Mouse (Mus musculus) C2C12 (cell line): ENCODE data around the gene Arhgap17. TPM values are rescaled to one million over a fixed set of nuclear protein-coding genes. Genes with fewer than 3 reads are reported as not detected.

Experiments used
- H3K27me3 ChIP-seq: one replicate; pipeline ENCODE4 v1.6.1; 2011; ENCODE audit not compliant: control insufficient read depth, insufficient read depth, insufficient read length
- H3K36me3 ChIP-seq: one replicate; pipeline ENCODE4 v1.6.1; 2011; ENCODE audit not compliant: control insufficient read depth, insufficient read depth
- H3K4me3 ChIP-seq: one replicate; pipeline ENCODE4 v1.5.1; 2011; ENCODE audit warnings: mild to moderate bottlenecking, control low read depth; ENCODE audit not compliant: poor library complexity, insufficient read depth, severe bottlenecking
- H3K79me2 ChIP-seq: one replicate; pipeline ENCODE4 v1.6.1; 2011; ENCODE audit not compliant: control insufficient read depth, insufficient read depth
- H3K79me3 ChIP-seq: one replicate; pipeline ENCODE4 v1.6.1; 2011; ENCODE audit warnings: low read depth, control low read depth
- H3ac ChIP-seq: one replicate; pipeline ENCODE3; 2011; ENCODE audit warnings: low read depth; ENCODE audit not compliant: control insufficient read depth, insufficient read length
- CEBPB ChIP-seq: IDR thresholded peaks from one replicate; pipeline ENCODE4 v1.6.1; 2011; ENCODE audit warnings: low read depth, mild to moderate bottlenecking, control low read depth, moderate library complexity
- CTCF ChIP-seq: IDR thresholded peaks from one replicate; pipeline ENCODE4 v1.5.1; 2011; ENCODE audit not compliant: control insufficient read depth, insufficient read depth, insufficient read length
- FOSL1 ChIP-seq: IDR thresholded peaks from one replicate; pipeline ENCODE4 v1.8.0; 2011; ENCODE audit warnings: mild to moderate bottlenecking, low read length; ENCODE audit not compliant: poor library complexity, insufficient read depth, severe bottlenecking
- MAX ChIP-seq: IDR thresholded peaks from one replicate; pipeline ENCODE4 v1.6.1; 2011; ENCODE audit warnings: mild to moderate bottlenecking, control low read depth
- MYOD1 ChIP-seq: IDR thresholded peaks from one replicate; pipeline ENCODE4 v1.6.1; 2011; ENCODE audit warnings: low read depth; ENCODE audit not compliant: control insufficient read depth, insufficient read length
- MYOG ChIP-seq: IDR thresholded peaks from one replicate; pipeline ENCODE4 v1.6.1; 2011; ENCODE audit not compliant: control insufficient read depth, insufficient read length; ENCODE audit errors: extremely low read depth
- USF1 ChIP-seq: IDR thresholded peaks from one replicate; pipeline ENCODE4 v1.6.1; 2011; ENCODE audit warnings: low read depth, mild to moderate bottlenecking, control low read depth, moderate library complexity
- polyA plus RNA-seq: library from polyadenylated mRNA; unstranded; fragments of >200 nt; fragmentation: generic; extraction: Trizol; gene quantifications from one replicate; pipeline ENCODE4 v1.2.1, GENCODE M21; 2012; ENCODE audit warnings: missing spikeins

Gene Arhgap17
- polyA plus RNA-seq, 1 experiment = 17.3 TPM

GRCm38 (mm10) chr7:123240064-123240463 lies 129.7 kb downstream of the Arhgap17 start:
- H3K79me2 ChIP-seq = no peaks in the 10 kb centered on the region
- no peaks in the 10 kb centered on the region for H3K79me3 ChIP-seq
- no peak for TF ChIP-seq MYOD1
- no peak for TF ChIP-seq FOSL1
- TF ChIP-seq USF1 = no peak
- no peak for TF ChIP-seq MYOG
- TF ChIP-seq CTCF = no peak
- no peak for TF ChIP-seq MAX
- no peak for TF ChIP-seq CEBPB
- H3ac ChIP-seq = no peak overlapping the region
- H3K36me3 ChIP-seq = no peaks in the 10 kb centered on the region
- H3K27me3 ChIP-seq = peaks cover 34% of the 10 kb centered on the region
- H3K4me3 ChIP-seq = no peak overlapping the region

- Histone ChIP-seq H3K36me3 (no peaks in the 10 kb centered on the region), H3K4me3 (no peak overlapping the region), H3K27me3 (peaks cover 34% of the 10 kb centered on the region), H3K79me2 (no peaks in the 10 kb centered on the region), H3ac (no peak overlapping the region), H3K79me3 (no peaks in the 10 kb centered on the region)
- TF ChIP-seq USF1 (no peak), CEBPB (no peak), MYOG (no peak), MYOD1 (no peak), MAX (no peak), FOSL1 (no peak), CTCF (no peak)
These were observed 131.1 kb downstream of the Arhgap17 start for GRCm38 (mm10) chr7:123238621-123239020.

GRCm38 (mm10) chr7:123235449-123235848 lies 134.3 kb downstream of the Arhgap17 start:
- no peak overlapping the region for H3ac ChIP-seq
- H3K79me3 ChIP-seq = no peaks in the 10 kb centered on the region
- H3K27me3 ChIP-seq = peaks cover 18% of the 10 kb centered on the region
- no peaks in the 10 kb centered on the region for H3K36me3 ChIP-seq
- H3K4me3 ChIP-seq = no peak overlapping the region
- no peaks in the 10 kb centered on the region for H3K79me2 ChIP-seq
- TF ChIP-seq FOSL1 (no peak), CEBPB (no peak), MYOG (no peak), USF1 (no peak), MAX (no peak), MYOD1 (no peak), CTCF (no peak)

Other genes with a start within 250 kb of the Arhgap17 start
- gene Tnrc6a, start 246.0 kb downstream of the Arhgap17 start, polyA plus RNA-seq = 15.8 TPM
- 0.02 TPM for gene Slc5a11, start 155.1 kb downstream of the Arhgap17 start, polyA plus RNA-seq
- 29.5 TPM for gene Lcmt1, start 131 bp downstream of the Arhgap17 start, polyA plus RNA-seq
- 0.02 TPM for gene Aqp8, start 92.4 kb upstream of the Arhgap17 start, polyA plus RNA-seq
- gene Zkscan2, start 130.5 kb upstream of the Arhgap17 start, polyA plus RNA-seq = not detected